Mouse (Mus musculus) large intestine, adult 2 months (tissue): ENCODE results near the gene Gm28434. TPM values are rescaled to one million over a fixed set of nuclear protein-coding genes. Genes with fewer than 3 reads are reported as not detected.

Experiments used
- DNase-seq: peaks from one replicate; pipeline ENCODE4 v3.0.0-alpha.2; 2012; ENCODE audit warnings: low read depth, low spot score
- WGBS: fragments of 180-500 bp; shearing (Covaris S2); methylation state at CpG from one replicate; pipeline ENCODE4 v1.1.7; 2018; 5-methylcytosine and 5-hydroxymethylcytosine counted together
- polyA plus RNA-seq: library from polyadenylated mRNA; depleted of rRNA; stranded (reverse); fragments of >200 nt; gene quantifications from 2 replicates; pipeline ENCODE4 v1.2.3, GENCODE M21; 2012; rRNA removed

The Gm28434 gene
- not detected in 2 replicates for polyA plus RNA-seq

- no peak for DNase-seq
- 50% methylated on average over 2 of the region's 2 CpGs for WGBS
Observed at GRCm38 (mm10) chr5:87969201-87969600, at the start of gene Gm28434, which contains the start of gene 2310003L06Rik. Gene Gm28434 (plus strand): TSS chr5:87969517. Gene 2310003L06Rik (plus strand): TSS chr5:87969459.

- whole genome bisulfite sequencing = 46% methylated on average over 5 of the region's 5 CpGs
- DNase-seq = no peak
Observed at GRCm38 (mm10) chr5:87925372-87925771, 43.9 kb upstream of the Gm28434 start, which contains the start of gene Csn3. Gene Csn3 (plus strand): TSS chr5:87925579.

GRCm38 (mm10) chr5:87931603-87932002 lies 37.7 kb upstream of the Gm28434 start:
- no peak for DNase-seq
- 78% methylated on average over 1 of the region's 1 CpGs for WGBS

GRCm38 (mm10) chr5:87940752-87941151 lies 28.6 kb upstream of the Gm28434 start:
- no peak for DNase-seq
- 35% methylated on average over 3 of the region's 3 CpGs for WGBS

- no peak for DNase-seq
Observed at GRCm38 (mm10) chr5:87942515-87942914, 26.8 kb upstream of the Gm28434 start.

GRCm38 (mm10) chr5:87951836-87952235 lies 17.5 kb upstream of the Gm28434 start:
- no peak for DNase-seq

- 75% methylated on average over 3 of the region's 3 CpGs for WGBS
- no peak for DNase-seq
Observed at GRCm38 (mm10) chr5:87979139-87979538, 9.8 kb downstream of the Gm28434 start, which contains the start of gene Cabs1. Gene Cabs1 (plus strand): TSS chr5:87979439.

- 46% methylated on average over 3 of the region's 3 CpGs for WGBS
- DNase-seq = no peak
Observed at GRCm38 (mm10) chr5:87982468-87983214, 13.3 kb downstream of the Gm28434 start.

- 73% methylated on average over 3 of the region's 3 CpGs for WGBS
- no peak for DNase-seq
Observed at GRCm38 (mm10) chr5:88002249-88002648, 32.9 kb downstream of the Gm28434 start, which contains the start of gene Smr3a. Gene Smr3a (plus strand): TSS chr5:88002549.

GRCm38 (mm10) chr5:88005241-88005640 lies 35.9 kb downstream of the Gm28434 start:
- DNase-seq = no peak

Other genes starting within 250 kb of the Gm28434 start
- gene Csn1s2a, start 194.9 kb upstream of the Gm28434 start, polyA plus RNA-seq = not detected in 2 replicates
- gene Csn1s2b, start 161.4 kb upstream of the Gm28434 start, polyA plus RNA-seq = not detected in 2 replicates
- not detected in 2 replicates for gene Prr27, start 143.8 kb upstream of the Gm28434 start, polyA plus RNA-seq
- not detected in 2 replicates for gene Odam, start 84.5 kb upstream of the Gm28434 start, polyA plus RNA-seq
- not detected in 2 replicates for gene Csn3, start 43.9 kb upstream of the Gm28434 start, polyA plus RNA-seq
- not detected in 2 replicates for gene 2310003L06Rik, start 58 bp upstream of the Gm28434 start, polyA plus RNA-seq
- not detected in 2 replicates for gene Cabs1, start 9.9 kb downstream of the Gm28434 start, polyA plus RNA-seq
- not detected in 2 replicates for gene Smr3a, start 33.0 kb downstream of the Gm28434 start, polyA plus RNA-seq
- not detected in 2 replicates for gene Smr2, start 117.0 kb downstream of the Gm28434 start, polyA plus RNA-seq
- not detected in 2 replicates for gene Gm11116, start 142.0 kb downstream of the Gm28434 start, polyA plus RNA-seq
- gene Gm11115, start 184.6 kb downstream of the Gm28434 start, polyA plus RNA-seq = not detected in 2 replicates